Mouse (Mus musculus): ENCODE results near the gene Olfr1166. TPM values are rescaled to one million over a fixed set of nuclear protein-coding genes. Genes with fewer than 3 reads are reported as not detected.
"Not testable (repeated sequence)": the region's sequence is repeated elsewhere in the genome, so short reads cannot be mapped to it uniquely, and the experiment has no call there.

Olfr1166 gene
- not detected for total RNA-seq (2021)
- long read RNA-seq, experiment 1: 0 reads
- long read RNA-seq, experiment 2: 0 reads

- no peak for DNase-seq
These were observed at the start of gene Olfr1166 for GRCm38 (mm10) chr2:88128172-88128571. Gene Olfr1166, minus strand, starts transcription at chr2:88128272.

GRCm38 (mm10) chr2:88155093-88155492 is 27.0 kb upstream of the Olfr1166 start, which contains the start of gene Olfr1167:
Gene Olfr1167, minus strand, starts transcription at chr2:88155193.
- not testable (repeated sequence) for DNase-seq

DNA sequence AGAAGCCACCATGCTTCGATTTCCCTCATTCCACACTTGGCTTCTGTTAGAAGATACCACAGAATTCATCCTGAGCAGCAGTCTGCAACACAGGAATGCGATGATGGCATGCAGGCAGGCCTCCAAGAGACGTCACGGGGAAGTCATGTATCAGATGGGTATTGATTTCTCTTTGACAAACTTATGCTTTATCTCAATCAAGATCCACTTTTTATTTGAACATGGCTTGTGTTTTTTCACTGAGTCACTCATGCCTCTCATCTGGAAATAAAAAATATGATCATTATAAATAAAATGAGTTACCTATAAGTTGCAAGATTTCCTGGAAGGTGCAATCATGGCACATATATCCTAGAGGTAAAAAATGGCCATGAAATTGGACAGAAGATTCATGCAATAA is 34.2 kb downstream of the Olfr1166 start, which contains the start of gene Olfr1164:
Gene Olfr1164, minus strand, starts transcription at position 101 of the 400 bp plus-strand sequence.
- DNase-seq: no peak

Other genes starting within 250 kb of the Olfr1166 start
- gene Olfr1153, start 233.3 kb downstream of the Olfr1166 start, total RNA-seq (2021): not detected
- gene Olfr1154, start 223.1 kb downstream of the Olfr1166 start, total RNA-seq (2021): not detected
- not detected for gene Olfr1155, start 183.1 kb downstream of the Olfr1166 start, total RNA-seq (2021)
- not detected for gene Olfr1156, start 175.2 kb downstream of the Olfr1166 start, total RNA-seq (2021)
- not detected for gene Olfr1157, start 160.0 kb downstream of the Olfr1166 start, total RNA-seq (2021)
- not detected for gene Olfr74, start 153.6 kb downstream of the Olfr1166 start, total RNA-seq (2021)
- not detected for gene Olfr1158, start 138.2 kb downstream of the Olfr1166 start, total RNA-seq (2021)
- not detected for gene Olfr1160, start 120.0 kb downstream of the Olfr1166 start, total RNA-seq (2021)
- not detected for gene Olfr1161, start 105.5 kb downstream of the Olfr1166 start, total RNA-seq (2021)
- not detected for gene Olfr73, start 90.6 kb downstream of the Olfr1166 start, total RNA-seq (2021)
- gene Olfr1162, start 77.1 kb downstream of the Olfr1166 start, total RNA-seq (2021): not detected
- not detected for gene Olfr1163, start 56.4 kb downstream of the Olfr1166 start, total RNA-seq (2021)
- gene Olfr1164, start 34.3 kb downstream of the Olfr1166 start, total RNA-seq (2021): not detected
- gene Olfr1167, start 26.9 kb upstream of the Olfr1166 start, total RNA-seq (2021): not detected
- gene Olfr1168, start 53.6 kb upstream of the Olfr1166 start, total RNA-seq (2021): not detected
- not detected for gene Olfr1170, start 100.1 kb upstream of the Olfr1166 start, total RNA-seq (2021)
- gene Olfr1173, start 151.6 kb upstream of the Olfr1166 start, total RNA-seq (2021): not detected
- not detected for gene Olfr1174-ps, start 186.9 kb upstream of the Olfr1166 start, total RNA-seq (2021)
- not detected for gene Olfr1175-ps, start 198.9 kb upstream of the Olfr1166 start, total RNA-seq (2021)
- gene Olfr1176, start 208.4 kb upstream of the Olfr1166 start, total RNA-seq (2021): not detected
- gene Olfr1177-ps, start 218.2 kb upstream of the Olfr1166 start, total RNA-seq (2021): not detected